Mouse (Mus musculus) kidney, adult 8-10 months (tissue): ENCODE data around the gene Adcy7.
A peak's percentile ranks its signal among the peaks of the same experiment; 100 is the strongest.

ENCODE experiments used
- DNase-seq, 2 experiments: peaks; one replicate each; pipeline ENCODE4 v3.0.0; 2022

Adcy7 gene

GRCm38 (mm10) chr8:88339221-88339620 is 67.0 kb downstream of the Adcy7 start:
- DNase-seq, result peak in 1 of 2 experiments; percentile 11

- DNase-seq, result no peak
Measured at GRCm38 (mm10) chr8:88339887-88340695, 67.9 kb downstream of the Adcy7 start.

GRCm38 (mm10) chr8:88342026-88342425 is 69.8 kb downstream of the Adcy7 start:
- DNase-seq, result no peak

- DNase-seq, result no peak
Measured at GRCm38 (mm10) chr8:88349046-88349445, 76.8 kb downstream of the Adcy7 start.

- DNase-seq, result no peak
Measured at GRCm38 (mm10) chr8:88357226-88357933, 85.2 kb downstream of the Adcy7 start.

GRCm38 (mm10) chr8:88357946-88358345 is 85.7 kb downstream of the Adcy7 start:
- no peak for DNase-seq

- DNase-seq, result no peak
Measured at GRCm38 (mm10) chr8:88359959-88360358, 87.8 kb downstream of the Adcy7 start.

- peak; percentile 14 to 29 for DNase-seq
Measured at GRCm38 (mm10) chr8:88361044-88361707, 89.0 kb downstream of the Adcy7 start.

GRCm38 (mm10) chr8:88361708-88362428 is 89.7 kb downstream of the Adcy7 start, which contains the start of gene Brd7:
Gene Brd7, minus strand, starts transcription at chr8:88362194.
- peak; percentile 65 to 75 for DNase-seq

GRCm38 (mm10) chr8:88362446-88363150 is 90.4 kb downstream of the Adcy7 start:
- peak in 1 of 2 experiments; percentile 18 for DNase-seq

- peak; percentile 20 to 62 for DNase-seq
Measured at GRCm38 (mm10) chr8:88369221-88369620, 97.0 kb downstream of the Adcy7 start.

GRCm38 (mm10) chr8:88369805-88370204 is 97.6 kb downstream of the Adcy7 start:
- no peak for DNase-seq

- no peak for DNase-seq
Measured at GRCm38 (mm10) chr8:88371522-88371921, 99.3 kb downstream of the Adcy7 start.

GRCm38 (mm10) chr8:88376836-88377582 is 104.8 kb downstream of the Adcy7 start:
- DNase-seq, result peak in 1 of 2 experiments; percentile 35
